Mouse (Mus musculus) left cerebral cortex, adult 11 months (tissue): Measurements from ENCODE around the gene Gng4.

Experiments used
- DNase-seq: peaks from one replicate; pipeline ENCODE4 v3.0.0; 2022; ENCODE audit warnings: low spot score

The Gng4 gene

GRCm38 (mm10) chr13:13818696-13819095 lies 34.8 kb downstream of the Gng4 start:
- no peak for DNase-seq

DNA sequence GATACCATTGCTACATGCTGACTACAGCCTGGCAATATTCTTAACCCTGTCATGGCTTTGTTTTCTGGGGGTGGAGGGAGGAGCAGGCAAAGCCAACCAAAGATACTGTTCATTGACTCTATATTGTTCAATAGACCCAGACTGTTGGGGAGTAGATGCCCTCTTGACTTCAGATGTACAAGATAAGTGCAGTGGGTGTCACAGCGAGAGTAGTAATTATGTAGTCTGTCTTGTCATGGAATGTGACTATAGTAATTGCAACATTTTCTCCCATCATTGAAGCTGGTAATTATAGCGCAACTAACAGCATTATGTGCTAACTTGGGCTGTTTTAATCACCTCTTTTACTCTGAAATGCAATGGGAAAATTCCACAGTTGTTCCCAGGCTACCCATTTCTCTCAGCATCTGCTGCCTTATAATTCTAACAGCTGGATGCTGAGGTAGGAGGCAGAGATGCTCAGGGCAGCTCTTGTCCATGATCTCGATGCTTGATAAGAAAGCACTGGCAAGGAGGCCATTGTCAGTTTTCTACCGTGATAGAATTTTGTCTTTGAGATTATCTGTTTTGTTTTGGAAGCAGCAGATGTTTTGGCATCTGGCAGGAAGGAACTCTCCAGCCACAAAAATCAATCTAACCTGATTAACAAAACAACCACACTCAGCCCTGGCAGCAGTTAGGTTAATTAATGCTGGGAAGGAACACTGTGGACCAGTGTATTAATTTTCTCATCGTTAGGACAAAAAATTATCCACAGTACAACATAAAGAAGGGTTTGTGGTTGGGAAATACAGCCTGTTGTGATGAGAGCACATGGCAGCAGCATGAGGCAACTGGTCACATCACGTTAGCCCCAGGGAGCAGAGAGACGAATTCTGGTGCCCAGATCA lies 36.6 kb downstream of the Gng4 start:
- DNase-seq, result no peak

GRCm38 (mm10) chr13:13824946-13825345 lies 41.1 kb downstream of the Gng4 start:
- DNase-seq, result no peak

DNA sequence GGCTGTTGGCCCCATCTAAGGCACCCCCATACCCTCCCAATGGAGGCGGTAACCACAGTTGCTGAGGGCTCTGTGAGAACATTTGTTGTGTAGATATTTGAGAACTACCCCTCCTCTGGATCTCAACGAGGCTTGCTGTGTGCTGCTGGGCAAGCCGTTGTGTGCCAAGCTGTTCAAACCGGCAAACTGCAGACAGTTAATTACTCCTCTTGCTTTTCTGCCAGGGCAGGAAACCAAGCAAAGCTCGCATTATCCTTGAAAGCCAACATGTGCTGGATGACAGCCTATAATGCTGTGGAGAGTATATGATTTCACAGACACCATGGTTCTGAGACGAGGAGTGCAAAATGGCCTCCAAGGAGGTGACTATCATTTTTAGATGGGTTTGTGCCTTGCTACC lies 42.7 kb downstream of the Gng4 start:
- no peak for DNase-seq

GRCm38 (mm10) chr13:13828125-13828524 lies 44.3 kb downstream of the Gng4 start:
- no peak for DNase-seq

GRCm38 (mm10) chr13:13830469-13831074 lies 46.7 kb downstream of the Gng4 start:
- no peak for DNase-seq

DNA sequence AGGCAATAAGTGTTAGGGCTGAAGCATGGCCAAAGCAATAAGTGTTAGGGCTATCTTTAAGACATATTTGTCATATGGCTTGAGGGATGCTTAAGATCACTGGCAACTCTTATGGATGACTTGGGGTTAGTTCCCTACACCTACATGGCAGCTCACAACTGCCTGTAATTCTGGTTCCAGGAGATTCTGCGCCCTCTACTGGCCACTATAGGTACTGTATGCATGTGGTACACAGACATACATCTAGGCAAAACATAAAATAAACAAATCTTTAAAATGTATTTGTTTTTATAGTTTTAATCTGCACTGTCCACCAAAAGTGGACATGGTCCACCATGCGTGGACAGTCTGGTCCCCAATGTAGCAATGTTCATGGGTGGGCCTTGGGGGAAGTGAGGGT lies 51.3 kb downstream of the Gng4 start:
- no peak for DNase-seq

DNA sequence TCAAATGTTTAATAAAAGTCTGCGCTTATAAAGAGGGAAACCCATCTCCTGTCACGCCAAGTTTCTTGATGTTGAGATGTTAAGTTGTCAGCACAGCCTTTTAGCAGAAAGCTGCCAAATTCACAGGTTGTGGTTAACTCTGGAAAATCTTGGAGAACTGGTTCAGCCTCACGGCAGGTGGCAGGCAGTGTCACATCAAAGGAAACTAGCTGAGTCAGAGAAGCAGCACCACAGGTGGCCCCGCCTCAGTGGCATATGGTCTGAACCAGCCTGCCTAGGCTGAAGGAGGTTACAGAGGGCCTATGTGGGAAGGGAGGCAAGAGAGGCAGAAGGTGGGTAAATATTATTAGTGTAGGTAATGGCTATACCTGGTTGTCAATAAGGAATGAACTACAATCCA lies 61.2 kb downstream of the Gng4 start:
- DNase-seq, result no peak

- DNase-seq, result no peak
Observed at GRCm38 (mm10) chr13:13847075-13847599, 63.3 kb downstream of the Gng4 start.

DNA sequence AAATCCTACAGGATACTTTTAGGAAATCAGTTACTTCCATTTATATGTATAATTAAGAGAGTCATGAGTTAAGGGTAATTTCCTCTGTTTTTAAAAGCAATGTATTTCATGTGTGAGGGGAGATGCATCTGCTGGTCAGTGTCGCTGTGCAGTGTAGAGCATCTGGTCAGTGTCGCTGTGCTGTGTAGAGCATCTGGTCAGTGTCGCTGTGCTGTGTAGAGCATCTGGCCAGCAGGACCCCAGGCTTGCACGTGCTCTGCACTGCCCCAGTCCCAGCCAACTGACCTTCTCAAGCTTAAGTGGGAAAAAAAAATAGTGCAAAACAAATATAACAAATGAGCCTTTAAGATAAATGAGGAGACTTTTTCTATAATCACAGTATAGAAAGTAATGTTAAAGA lies 73.3 kb downstream of the Gng4 start:
- no peak for DNase-seq

GRCm38 (mm10) chr13:13862346-13862745 lies 78.5 kb downstream of the Gng4 start:
- no peak for DNase-seq

DNA sequence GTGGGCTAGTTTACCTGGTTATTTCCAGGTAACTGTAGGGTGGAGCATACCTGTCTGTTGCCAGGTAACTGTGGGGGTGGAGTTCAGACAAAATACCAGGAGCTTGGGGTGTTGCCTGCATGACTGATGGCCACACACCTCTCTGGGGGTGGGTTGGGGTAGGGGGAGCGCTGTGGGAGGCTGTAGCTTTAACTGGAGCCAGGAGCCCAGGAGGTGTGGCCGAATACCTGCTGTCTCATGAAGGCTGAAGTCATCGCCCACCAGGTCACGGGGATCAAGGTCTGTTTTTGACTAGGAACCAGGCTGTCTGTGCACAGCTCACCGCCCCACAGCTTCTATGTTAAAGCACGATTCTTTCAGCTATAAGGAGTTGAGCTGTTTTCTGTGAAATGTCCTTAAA lies 79.1 kb downstream of the Gng4 start:
- DNase-seq, result no peak

DNA sequence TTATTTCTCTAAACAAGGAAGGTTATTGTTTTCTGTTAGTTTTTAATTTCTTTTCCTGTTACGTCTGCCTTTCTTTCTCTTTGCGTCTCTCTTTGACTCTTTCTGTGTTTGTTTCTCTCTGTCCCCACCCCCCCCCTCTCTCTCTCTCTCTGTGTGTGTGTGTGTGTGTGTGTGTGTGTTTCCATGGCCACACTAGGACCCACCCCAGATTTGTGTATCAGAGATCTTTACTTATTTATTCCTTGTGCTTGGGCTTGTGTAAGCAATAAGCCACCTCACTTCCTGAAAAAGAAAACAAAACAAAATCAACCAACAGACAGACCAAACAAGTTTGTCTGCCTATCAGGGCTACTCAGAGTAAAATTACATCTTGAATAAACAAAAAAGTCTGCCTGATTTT lies 82.5 kb downstream of the Gng4 start:
- DNase-seq, result no peak

- no peak for DNase-seq
Observed at GRCm38 (mm10) chr13:13867078-13867759, 83.4 kb downstream of the Gng4 start.

- DNase-seq, result no peak
Observed at GRCm38 (mm10) chr13:13867922-13868321, 84.1 kb downstream of the Gng4 start.
